Mouse (Mus musculus): ENCODE measurements around the gene Hnrnpab. TPM values are rescaled to one million over a fixed set of nuclear protein-coding genes. Genes with fewer than 3 reads are reported as not detected.

The Hnrnpab gene
- polyA plus RNA-seq (2021): 520 TPM

DNA sequence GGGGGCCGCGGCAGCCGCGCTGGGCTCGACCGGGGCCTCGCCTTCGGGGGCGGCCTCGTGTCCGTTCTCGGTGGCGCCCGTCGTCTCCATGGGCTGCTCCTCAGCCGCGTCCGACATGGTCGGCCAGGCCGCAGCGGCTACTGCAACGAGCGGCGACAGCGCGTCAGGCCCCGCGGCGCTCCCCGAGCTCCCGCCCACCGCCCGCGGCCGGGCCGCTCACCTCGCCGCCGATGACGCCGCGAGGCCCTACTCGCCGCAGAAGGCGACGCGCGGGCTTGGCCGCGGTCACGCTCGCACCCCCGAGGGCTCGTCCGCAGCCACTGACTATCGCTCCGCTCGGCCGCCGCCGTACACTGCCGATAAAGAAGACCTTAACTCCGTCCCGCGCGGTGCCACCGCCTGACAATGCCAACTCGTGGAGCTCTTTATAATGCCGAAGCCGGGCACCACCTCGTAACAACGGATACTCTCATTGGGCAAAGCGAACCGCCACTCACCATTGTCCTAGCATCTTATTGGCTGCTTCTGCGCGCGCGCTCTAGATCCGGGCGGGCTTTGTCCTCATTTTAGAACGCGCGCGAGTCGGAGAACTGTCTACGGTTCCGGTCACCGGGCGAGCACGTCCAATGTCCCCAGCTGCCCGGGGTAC, at the start of gene Hnrnpab:
Gene Hnrnpab, minus strand, starts transcription at position 401 of the 649 bp plus-strand sequence.
- in situ Hi-C loops (cut with MboI; ENCODE audit: low pct_unique_long_range_greater_than_20kb): no loop called here
- peak; percentile 74 for ATAC-seq
- CTCF ChIA-PET: interaction anchor here (1.0 to 2.3 kb wide), 4 partner anchors 9 to 82 kb away, joined by 3 to 7 read pairs (median 4); partner anchors contain the start of gene 0610009B22Rik
- POLR2A ChIA-PET: interaction anchor here (0.6 to 1.9 kb wide), 15 partner anchors 9 to 343 kb away, joined by 3 to 9 read pairs (median 3); partner anchors contain the start of genes 0610009B22Rik, BC049762, Phykpl and Rmnd5b
- H3K27me3 ChIP-seq: no peaks in the 10 kb centered on the region
- DNase-seq (ENCODE audit: low read depth, low spot score): peak; percentile 83
- no peak for TF ChIP-seq CTCF (IDR thresholded peaks at IDR 0.05)

DNA sequence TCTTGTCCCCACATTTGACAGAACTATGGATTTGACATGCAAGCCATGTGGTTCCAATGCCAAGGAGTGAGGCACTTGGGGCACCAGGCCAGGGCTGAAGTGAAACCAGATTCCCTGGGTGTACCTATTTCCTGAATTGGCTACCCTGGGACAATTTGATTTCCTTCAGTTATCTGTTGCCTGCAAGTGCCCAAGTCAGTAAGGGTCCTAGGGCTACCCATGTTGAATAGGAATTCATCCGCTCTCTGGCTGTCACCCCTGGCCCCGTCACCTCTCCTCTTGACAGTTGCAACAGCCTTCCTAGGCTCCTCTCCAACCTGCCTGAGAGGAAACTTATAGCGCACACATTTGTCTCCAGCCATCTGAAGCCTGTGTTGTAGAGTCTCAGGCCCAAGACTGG, 48.2 kb upstream of the Hnrnpab start:
- ChIA-PET POLR2A (no interaction called here), CTCF (interaction anchor here (0.9 kb wide), 1 partner anchor 32 kb away, joined by 3 read pairs; no protein-coding TSS in a partner anchor)
- DNase-seq (ENCODE audit: low read depth, low spot score) (no peak), ATAC-seq (no peak)
- no peak for TF ChIP-seq CTCF (IDR thresholded peaks at IDR 0.05)
- H3K27me3 ChIP-seq: no peaks in the 10 kb centered on the region
- in situ Hi-C loops (cut with MboI; ENCODE audit: low pct_unique_long_range_greater_than_20kb): no loop called here

DNA sequence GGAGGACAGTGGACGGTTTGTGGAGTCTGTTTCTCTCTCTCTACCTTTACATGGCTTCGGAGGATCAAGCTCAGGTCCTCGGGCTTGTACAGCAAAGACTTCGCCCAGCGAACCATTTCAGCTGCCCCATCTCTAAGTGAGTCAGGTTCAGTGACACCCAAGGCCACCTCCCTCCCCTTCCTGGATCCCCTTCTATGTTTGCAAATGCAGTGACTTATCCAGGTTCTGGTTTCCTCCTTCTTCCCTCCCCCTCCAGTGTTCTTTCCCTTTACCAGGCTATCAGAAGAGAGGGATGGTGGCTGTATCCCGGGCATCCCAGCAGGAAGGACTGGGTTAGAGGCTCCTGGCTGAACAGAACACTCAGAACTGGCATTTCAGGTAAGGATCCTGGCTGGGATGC, 47.1 kb upstream of the Hnrnpab start:
- ChIA-PET POLR2A (interaction anchor here (0.6 kb wide), 1 partner anchor 1294 kb away, joined by 3 read pairs; no protein-coding TSS in a partner anchor), CTCF (interaction anchor here (1.2 kb wide), 1 partner anchor 47 kb away, joined by 3 read pairs; the partner anchor contains the start of gene Hnrnpab)
- H3K27me3 ChIP-seq: no peaks in the 10 kb centered on the region
- DNase-seq (ENCODE audit: low read depth, low spot score): no peak
- no peak for TF ChIP-seq CTCF (IDR thresholded peaks at IDR 0.05)
- in situ Hi-C loops (cut with MboI; ENCODE audit: low pct_unique_long_range_greater_than_20kb): no loop called here
- no peak for ATAC-seq

DNA sequence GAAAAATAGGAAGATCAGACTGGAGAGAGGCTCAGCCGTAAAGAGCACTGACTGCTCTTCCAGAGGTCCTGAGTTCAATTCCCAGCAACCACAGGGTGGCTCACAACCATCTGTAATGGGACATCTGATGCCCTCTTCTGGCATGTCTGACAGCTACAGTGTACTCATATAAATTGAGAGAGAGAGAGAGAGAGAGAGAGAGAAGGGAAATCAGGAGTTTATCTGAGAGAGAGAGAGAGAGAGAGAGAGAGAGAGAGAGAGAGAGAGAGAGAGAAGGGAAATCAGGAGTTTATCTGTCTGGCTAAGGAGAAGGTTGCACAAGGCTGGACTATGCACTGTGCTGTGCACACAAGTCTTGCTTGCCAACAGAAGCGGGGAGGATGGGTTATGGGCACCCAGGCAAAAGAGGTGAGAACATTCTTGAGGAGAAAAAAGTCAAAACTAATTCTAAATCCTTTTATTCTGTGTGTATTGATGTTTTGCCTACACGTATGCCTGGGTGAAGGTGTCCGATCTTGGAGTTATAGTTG, 46.3 kb upstream of the Hnrnpab start:
- no peak for DNase-seq (ENCODE audit: low read depth, low spot score)
- ChIA-PET POLR2A (interaction anchor here (0.6 to 1.5 kb wide), 2 partner anchors 10 to 1293 kb away, joined by 3 read pairs; no protein-coding TSS in a partner anchor), CTCF (interaction anchor here (1.2 kb wide), 1 partner anchor 46 kb away, joined by 3 read pairs; the partner anchor contains the start of gene Hnrnpab)
- H3K27me3 ChIP-seq: no peaks in the 10 kb centered on the region
- no peak for TF ChIP-seq CTCF (IDR thresholded peaks at IDR 0.05)
- in situ Hi-C loops (cut with MboI; ENCODE audit: low pct_unique_long_range_greater_than_20kb): no loop called here
- ATAC-seq: no peak

DNA sequence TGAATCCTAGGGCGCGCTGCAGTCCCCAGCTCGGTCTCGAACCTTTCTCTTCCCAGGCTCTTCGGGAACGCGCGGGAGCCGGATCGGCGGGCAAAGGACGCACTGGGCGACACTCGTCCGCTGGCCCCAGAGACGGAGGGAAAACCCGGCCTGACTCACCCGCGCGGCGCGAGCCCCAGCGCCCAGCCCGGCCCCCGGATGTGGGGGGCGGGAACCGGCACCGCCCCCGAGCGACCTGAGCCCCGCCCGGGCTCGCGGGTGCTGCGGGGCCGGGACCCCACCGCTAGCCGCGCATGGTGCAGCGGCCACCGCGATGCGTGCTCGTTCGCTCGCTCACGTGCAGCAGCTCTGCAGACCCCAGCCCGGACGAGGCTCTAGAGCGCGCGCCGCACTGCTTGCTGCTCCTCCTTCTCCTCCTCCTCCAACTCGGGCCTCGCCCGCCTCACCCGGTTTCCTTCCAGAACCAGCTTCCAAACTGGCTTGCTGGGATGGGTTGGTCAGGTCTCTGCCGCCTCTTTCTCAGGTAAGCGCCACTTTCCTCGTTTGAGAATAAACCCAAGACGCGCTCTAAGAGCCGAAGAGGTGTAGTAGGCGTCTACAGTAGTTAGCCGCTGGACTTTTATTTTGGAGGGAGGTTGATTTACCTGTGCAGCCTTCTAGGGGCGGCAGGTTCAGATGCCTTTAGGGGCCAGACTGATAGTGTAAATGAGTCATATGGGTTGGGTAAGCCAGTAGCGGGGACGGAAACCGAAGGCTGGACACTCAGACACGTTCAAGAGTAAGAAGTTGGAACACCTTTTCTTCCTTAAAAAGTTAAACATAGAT, 44.3 kb upstream of the Hnrnpab start, which contains the start of the genes N4bp3 and D930048N14Rik:
Gene N4bp3, minus strand, starts transcription at position 152 of the 825 bp plus-strand sequence.
Gene D930048N14Rik, plus strand, starts transcription at position 264 of the 825 bp plus-strand sequence.
- no peaks in the 10 kb centered on the region for H3K27me3 ChIP-seq
- in situ Hi-C loops (cut with MboI; ENCODE audit: low pct_unique_long_range_greater_than_20kb): no loop called here
- ChIA-PET POLR2A (interaction anchor here (1.0 to 2.6 kb wide), 5 partner anchors 9 to 23 kb away, joined by 3 to 10 read pairs (median 8); partner anchors contain the start of gene Rmnd5b), CTCF (interaction anchor here (1.0 kb wide), 1 partner anchor 30 kb away, joined by 5 read pairs; no protein-coding TSS in a partner anchor)
- DNase-seq (ENCODE audit: low read depth, low spot score) (no peak), ATAC-seq (peak; percentile 82)
- TF ChIP-seq CTCF (IDR thresholded peaks at IDR 0.05): no peak

DNA sequence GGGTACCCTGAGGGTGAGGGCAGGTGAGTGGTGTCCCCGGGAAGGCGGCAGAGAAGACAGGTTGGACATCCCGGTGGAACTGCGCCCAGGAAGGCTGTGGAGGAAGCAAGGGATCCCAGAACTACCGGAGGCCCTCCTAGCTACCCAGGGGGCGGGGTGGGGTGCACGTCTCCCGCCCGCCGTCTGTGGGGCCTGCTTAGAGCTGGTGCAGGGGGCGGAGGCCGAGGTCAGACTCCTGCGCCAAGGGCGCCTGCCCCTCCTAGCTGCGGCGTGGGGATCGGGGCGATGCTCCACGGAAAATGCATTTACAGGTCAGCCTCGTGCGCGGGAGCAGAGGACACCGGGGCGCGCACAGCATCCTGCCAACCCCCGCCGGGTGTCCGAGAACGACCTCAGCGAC, 43.6 kb upstream of the Hnrnpab start:
- ATAC-seq (peak; percentile 20), DNase-seq (ENCODE audit: low read depth, low spot score) (no peak)
- TF ChIP-seq CTCF (IDR thresholded peaks at IDR 0.05): no peak
- in situ Hi-C loops (cut with MboI; ENCODE audit: low pct_unique_long_range_greater_than_20kb): no loop called here
- H3K27me3 ChIP-seq: no peaks in the 10 kb centered on the region
- POLR2A ChIA-PET: interaction anchor here (1.0 to 2.6 kb wide), 5 partner anchors 9 to 23 kb away, joined by 4 to 13 read pairs (median 9); partner anchors contain the start of gene Rmnd5b
- CTCF ChIA-PET: interaction anchor here (1.0 to 1.6 kb wide), 2 partner anchors 18 to 31 kb away, joined by 5 read pairs; no protein-coding TSS in a partner anchor

DNA sequence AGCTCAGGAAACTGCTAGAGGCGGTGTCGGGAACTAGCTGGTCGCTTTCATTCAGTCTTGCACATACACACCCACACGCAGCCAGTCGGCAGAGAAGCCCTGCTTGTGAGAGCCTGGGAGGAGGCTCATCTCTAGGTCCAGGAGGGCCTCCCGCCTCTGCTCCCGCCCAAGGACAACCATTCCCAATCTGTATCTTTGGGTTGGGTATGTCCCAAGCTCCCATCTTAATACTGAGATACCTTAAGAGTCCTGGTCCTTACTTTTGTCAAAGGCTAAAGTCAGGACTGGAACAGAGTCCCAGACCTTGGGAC, 43.2 kb upstream of the Hnrnpab start:
- H3K27me3 ChIP-seq: no peaks in the 10 kb centered on the region
- ChIA-PET POLR2A (interaction anchor here (1.6 to 2.6 kb wide), 3 partner anchors 14 to 24 kb away, joined by 9 to 13 read pairs (median 10); partner anchors contain the start of gene Rmnd5b), CTCF (interaction anchor here (1.6 kb wide), 1 partner anchor 18 kb away, joined by 5 read pairs; no protein-coding TSS in a partner anchor)
- in situ Hi-C loops (cut with MboI; ENCODE audit: low pct_unique_long_range_greater_than_20kb): no loop called here
- TF ChIP-seq CTCF (IDR thresholded peaks at IDR 0.05): no peak
- DNase-seq (ENCODE audit: low read depth, low spot score): no peak
- ATAC-seq: no peak

DNA sequence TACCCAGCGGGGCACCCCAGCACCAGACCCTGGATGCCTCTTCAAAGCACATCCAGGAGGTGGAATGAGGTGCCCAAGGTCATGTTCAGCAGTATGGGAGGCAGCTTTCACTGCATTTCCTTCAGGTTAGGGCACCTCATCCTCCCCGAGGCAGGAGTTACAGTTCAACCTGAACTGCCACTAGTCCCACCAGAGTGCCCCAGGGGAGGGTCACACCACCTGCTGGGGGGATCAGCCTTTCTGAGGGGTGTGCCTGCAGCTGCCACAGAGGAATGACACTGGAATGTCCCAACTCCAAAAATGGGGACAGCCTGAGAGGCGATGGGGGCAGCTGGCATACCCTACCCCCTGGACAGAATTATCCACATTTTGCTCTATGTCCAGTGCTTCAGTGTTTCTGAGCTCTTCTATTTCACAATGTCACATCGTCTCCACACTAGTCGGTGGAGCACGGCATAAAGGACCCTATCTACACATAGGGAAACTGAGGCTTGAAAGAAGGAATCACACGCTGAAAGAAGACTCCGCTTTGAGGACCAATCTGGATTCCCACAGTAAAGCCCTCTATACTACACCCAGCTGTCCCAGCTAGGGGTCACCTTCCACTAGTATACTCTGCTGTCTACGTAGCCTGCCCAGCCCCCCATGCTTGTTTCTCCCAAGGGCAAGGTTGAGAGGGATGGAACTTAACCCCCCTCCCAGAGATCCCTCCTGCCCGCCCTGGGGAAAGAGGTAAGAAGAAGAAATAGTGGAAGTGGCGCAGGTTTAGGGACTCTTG, 42.7 kb upstream of the Hnrnpab start:
- no peak for TF ChIP-seq CTCF (IDR thresholded peaks at IDR 0.05)
- CTCF ChIA-PET: interaction anchor here (1.6 kb wide), 1 partner anchor 17 kb away, joined by 5 read pairs; no protein-coding TSS in a partner anchor
- POLR2A ChIA-PET: interaction anchor here (0.7 to 2.6 kb wide), 3 partner anchors 13 to 17 kb away, joined by 3 to 13 read pairs (median 9); partner anchors contain the start of gene Rmnd5b
- in situ Hi-C loops (cut with MboI; ENCODE audit: low pct_unique_long_range_greater_than_20kb): no loop called here
- ATAC-seq (no peak), DNase-seq (ENCODE audit: low read depth, low spot score) (no peak)
- H3K27me3 ChIP-seq: no peaks in the 10 kb centered on the region

DNA sequence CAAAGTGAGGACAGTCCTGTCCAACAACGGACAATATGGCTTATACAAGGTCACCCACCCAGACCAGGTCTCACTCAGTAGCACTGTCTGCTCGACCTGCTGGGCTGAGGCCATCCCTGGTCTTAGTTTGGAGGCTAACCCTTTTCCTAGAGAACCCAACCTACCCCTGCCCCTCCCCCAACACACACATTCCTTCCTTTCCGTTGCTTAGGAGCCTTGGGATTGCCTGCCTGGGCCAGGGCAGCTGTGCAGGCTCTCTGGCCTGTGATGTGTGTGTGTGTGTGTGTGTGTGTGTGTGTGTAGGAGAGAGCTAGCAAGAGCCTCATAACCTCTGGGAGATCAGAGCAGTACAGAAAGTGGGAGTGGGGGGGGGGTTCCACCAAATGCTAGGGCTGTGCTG, 41.9 kb upstream of the Hnrnpab start:
- no peaks in the 10 kb centered on the region for H3K27me3 ChIP-seq
- no peak for TF ChIP-seq CTCF (IDR thresholded peaks at IDR 0.05)
- ChIA-PET CTCF (interaction anchor here (1.6 kb wide), 1 partner anchor 16 kb away, joined by 5 read pairs; no protein-coding TSS in a partner anchor), POLR2A (interaction anchor here (0.7 to 2.2 kb wide), 2 partner anchors 13 to 14 kb away, joined by 3 to 13 read pairs; partner anchors contain the start of gene Rmnd5b)
- in situ Hi-C loops (cut with MboI; ENCODE audit: low pct_unique_long_range_greater_than_20kb): no loop called here
- ATAC-seq (no peak), DNase-seq (ENCODE audit: low read depth, low spot score) (no peak)

Measured in Patski (cell line).